In genomic region chr6:94159256-94159655, GRCm38 (mm10) we compare ENCODE assay signal across 19 mouse cellular contexts.
A peak's percentile ranks its signal among the peaks of the same experiment; 100 is the strongest.
DNase-seq lines count a peak whose midpoint lies in the region; ATAC-seq and TF ChIP-seq lines count a peak whose summit lies in the region.
"Had no signal": no experiment of that assay in that cellular context is flagged by ENCODE, and none has a peak within 500 bp of the region (broad histone marks: within the 10 kb centered on the region; RNA-seq: fewer than 3 reads in every experiment).

No protein-coding gene starts in this region.

- no peaks in the 10 kb centered on the region for H3K9me3 ChIP-seq in heart, embryonic 13.5 days
- no peaks in the 10 kb centered on the region for H3K9me3 ChIP-seq in lung, postnatal 0 days (ENCODE audit: low read length)
- H3K9me3 ChIP-seq in liver, embryonic 12.5 days (replicated peaks): no peaks in the 10 kb centered on the region
- H3K9me3 ChIP-seq: embryonic facial prominence, embryonic 15.5 days; liver, embryonic 13.5 days; neural tube, embryonic 15.5 days had no signal

- H3K4me3 ChIP-seq in heart, embryonic 13.5 days: no peak overlapping the region
- H3K4me3 ChIP-seq in lung, postnatal 0 days (ENCODE audit: low read depth, low read length): no peak overlapping the region
- H3K4me3 ChIP-seq in lung, adult 2 months (replicated peaks; ENCODE audit: extremely low read depth, low read depth, low read length): no peak overlapping the region
- H3K4me3 ChIP-seq in liver, embryonic 12.5 days: no peak overlapping the region
- H3K4me3 ChIP-seq: embryonic facial prominence, embryonic 15.5 days; liver, embryonic 13.5 days; myocyte; neural tube, embryonic 15.5 days had no signal

- no peak for TF ChIP-seq POLR2A in lung, adult 2 months (IDR thresholded peaks at IDR 0.05; ENCODE audit: borderline replicate concordance, extremely low read depth, low read depth, low read length)

- H3K36me3 ChIP-seq in heart, embryonic 13.5 days: no peaks in the 10 kb centered on the region
- H3K36me3 ChIP-seq in lung, postnatal 0 days (ENCODE audit: insufficient read depth, low read length): no peaks in the 10 kb centered on the region
- H3K36me3 ChIP-seq in liver, embryonic 12.5 days: no peaks in the 10 kb centered on the region
- H3K36me3 ChIP-seq: embryonic facial prominence, embryonic 15.5 days; liver, embryonic 13.5 days; neural tube, embryonic 15.5 days had no signal

- no peak for DNase-seq in heart, postnatal 25 days (ENCODE audit: low spot score)
- peak; percentile 15 for DNase-seq in lung, postnatal 0 days (ENCODE audit: low spot score)
- no peak for DNase-seq in lung, adult 2 months
- DNase-seq in adrenal gland, postnatal 10 days: no peak
- DNase-seq: cerebellum, postnatal 14 days; embryo, embryonic 11 days; gastrocnemius, postnatal 14 days; kidney, adult 2 months; kidney, postnatal 25 days; layer of hippocampus, postnatal 36 days; left cerebral cortex, postnatal 4 days; liver, embryonic 13.5 days; midbrain, embryonic 14.5 days had no signal

- WGBS in heart, embryonic 13.5 days: 21% methylated on average over 2 of the region's 2 CpGs
- 43% methylated on average over 2 of the region's 2 CpGs for WGBS in lung, postnatal 0 days
- 42% methylated on average over 2 of the region's 2 CpGs for WGBS in lung, adult 2 months
- 24% methylated on average over 2 of the region's 2 CpGs for WGBS in liver, embryonic 12.5 days (ENCODE audit: insufficient replicate concordance)

- TF ChIP-seq CTCF in lung, postnatal 0 days (IDR thresholded peaks at IDR 0.05): no peak
- no peak for TF ChIP-seq CTCF in lung, adult 2 months (IDR thresholded peaks at IDR 0.05; ENCODE audit: insufficient read depth, low read length)

- intact Hi-C loops in heart, postnatal 25 days (cut with DNase I): no loop called here

- no peak for TF ChIP-seq EP300 in lung, postnatal 0 days (IDR thresholded peaks at IDR 0.05)

- peak overlapping the region; percentile 69 for H3K27ac ChIP-seq in heart, embryonic 13.5 days (replicated peaks)
- H3K27ac ChIP-seq in lung, postnatal 0 days (ENCODE audit: low read length): peak overlapping the region; percentile 48; the same call in 1 of the 2 replicates
- H3K27ac ChIP-seq in liver, embryonic 12.5 days: no peak overlapping the region
- H3K27ac ChIP-seq: embryonic facial prominence, embryonic 15.5 days; liver, embryonic 13.5 days; neural tube, embryonic 15.5 days had no signal

- peaks cover 77% of the 10 kb centered on the region for H3K4me1 ChIP-seq in heart, embryonic 13.5 days
- peaks cover 12% of the 10 kb centered on the region for H3K4me1 ChIP-seq in lung, postnatal 0 days (ENCODE audit: insufficient read depth, low read depth, low read length)
- peaks cover 9% of the 10 kb centered on the region; the same call in 1 of the 2 replicates for H3K4me1 ChIP-seq in lung, adult 2 months (ENCODE audit: control insufficient read depth, insufficient read depth, low read length)
- H3K4me1 ChIP-seq in liver, embryonic 12.5 days: peaks cover 35% of the 10 kb centered on the region

- H3K27me3 ChIP-seq in heart, embryonic 13.5 days (replicated peaks): no peaks in the 10 kb centered on the region
- no peaks in the 10 kb centered on the region for H3K27me3 ChIP-seq in lung, postnatal 0 days (replicated peaks; ENCODE audit: insufficient read depth, low read length)
- H3K27me3 ChIP-seq in liver, embryonic 12.5 days (replicated peaks): peaks cover 8% of the 10 kb centered on the region; the same call in 1 of the 2 replicates
- H3K27me3 ChIP-seq: embryonic facial prominence, embryonic 15.5 days; liver, embryonic 13.5 days; neural tube, embryonic 15.5 days had no signal

- no peak for ATAC-seq in heart, embryonic 13.5 days (ENCODE audit: extremely low read depth, insufficient number of reproducible peaks, low FRiP score, low TSS enrichment)
- no peak; the same call in 1 of the 2 replicates for ATAC-seq in lung, postnatal 0 days
- peak; percentile 55; the same call in 1 of the 2 replicates for ATAC-seq in granulocyte monocyte progenitor cell, adult 5-6 weeks (replicated peaks; ENCODE audit: poor library complexity, severe bottlenecking)
- no peak for ATAC-seq in liver, embryonic 12.5 days

- H3K9ac ChIP-seq in heart, embryonic 13.5 days: no peak overlapping the region
- H3K9ac ChIP-seq in lung, postnatal 0 days (replicated peaks; ENCODE audit: low read depth): no peak overlapping the region
- no peak overlapping the region for H3K9ac ChIP-seq in liver, embryonic 12.5 days
- H3K9ac ChIP-seq: embryonic facial prominence, embryonic 15.5 days; liver, embryonic 13.5 days; neural tube, embryonic 15.5 days had no signal

- H3K4me2 ChIP-seq in heart, embryonic 13.5 days: no peak overlapping the region
- no peak overlapping the region for H3K4me2 ChIP-seq in lung, postnatal 0 days (replicated peaks; ENCODE audit: low read depth, low read length)
- H3K4me2 ChIP-seq in liver, embryonic 12.5 days: no peak overlapping the region
- H3K4me2 ChIP-seq: embryonic facial prominence, embryonic 15.5 days; liver, embryonic 13.5 days; neural tube, embryonic 15.5 days had no signal
